Mouse (Mus musculus) hindbrain, embryonic 10.5 days (tissue): ENCODE data around the gene Nme3. TPM values are rescaled to one million over a fixed set of nuclear protein-coding genes. Genes with fewer than 3 reads are reported as not detected.

Source experiments
- DNase-seq: peaks from one replicate; pipeline ENCODE4 v3.0.0-alpha.2; 2017; ENCODE audit warnings: low spot score
- H3K27ac ChIP-seq: fragments of 300-500 bp; sonication (generic); 2 replicates; pipeline ENCODE4 v1.5.1; 2016; ENCODE audit warnings: mild to moderate bottlenecking, moderate library complexity
- H3K27me3 ChIP-seq: fragments of 300-500 bp; sonication (generic); 2 replicates; pipeline ENCODE4 v1.6.1; 2016; ENCODE audit warnings: mild to moderate bottlenecking; ENCODE audit not compliant: poor library complexity, insufficient read depth, severe bottlenecking
- H3K36me3 ChIP-seq: fragments of 300-500 bp; sonication (generic); 2 replicates; pipeline ENCODE4 v1.6.1; 2016; ENCODE audit warnings: mild to moderate bottlenecking, moderate library complexity
- H3K4me1 ChIP-seq: fragments of 300-500 bp; sonication (generic); replicated peaks from 2 replicates; pipeline ENCODE4 v1.6.1; 2016; ENCODE audit warnings: mild to moderate bottlenecking
- H3K4me3 ChIP-seq: fragments of 300-500 bp; sonication (generic); 2 replicates; pipeline ENCODE4 v1.5.1; 2016; ENCODE audit warnings: mild to moderate bottlenecking, moderate library complexity
- H3K9me3 ChIP-seq: fragments of 300-500 bp; sonication (generic); 2 replicates; pipeline ENCODE4 v1.6.1; 2016; ENCODE audit warnings: mild to moderate bottlenecking, moderate library complexity
- WGBS: fragments of 180-500 bp; shearing (Covaris S2); methylation state at CpG from one replicate; pipeline ENCODE4 v1.1.7; 2016; 5-methylcytosine and 5-hydroxymethylcytosine counted together
- polyA plus RNA-seq: library from polyadenylated mRNA; unstranded; fragments of >200 nt; fragmentation: Nextera tagmentation; extraction: Ambion mirVana; gene quantifications from 2 replicates; pipeline ENCODE4 v1.2.1, GENCODE M21; 2016

Nme3 gene
- polyA plus RNA-seq, 1 experiment from 2014 or later: 44.7 TPM

DNA sequence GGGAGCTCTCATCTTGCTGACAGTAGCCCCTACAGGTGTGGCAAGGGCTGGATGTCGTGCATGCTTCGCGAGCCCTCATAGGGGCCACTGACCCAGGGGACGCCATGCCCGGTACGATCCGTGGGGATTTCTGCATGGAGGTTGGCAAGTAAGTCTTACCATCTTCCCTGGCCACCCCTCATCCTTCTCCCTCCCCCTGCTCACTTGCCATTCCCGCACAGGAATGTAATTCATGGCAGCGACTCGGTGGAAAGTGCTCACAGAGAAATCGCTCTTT is 631 bp downstream of the Nme3 start:
- Histone ChIP-seq H3K36me3 (peaks cover 70% of the 10 kb centered on the region), H3K4me3 (peak overlapping the region; percentile 94), H3K27ac (peak overlapping the region; percentile 93), H3K4me1 (peaks cover 52% of the 10 kb centered on the region), H3K9me3 (no peaks in the 10 kb centered on the region), H3K27me3 (no peaks in the 10 kb centered on the region)
- WGBS: 39% methylated on average over 11 of the region's 11 CpGs
- DNase-seq: no peak

- Histone ChIP-seq H3K4me1 (peaks cover 52% of the 10 kb centered on the region), H3K4me3 (peak overlapping the region; percentile 94), H3K27ac (no peak overlapping the region), H3K36me3 (peaks cover 70% of the 10 kb centered on the region), H3K9me3 (no peaks in the 10 kb centered on the region), H3K27me3 (no peaks in the 10 kb centered on the region)
- WGBS: 88% methylated on average over 4 of the region's 4 CpGs
- DNase-seq: no peak
Measured at GRCm38 (mm10) chr17:24897600-24897999, 1.3 kb downstream of the Nme3 start.

- H3K36me3 ChIP-seq: peaks cover 70% of the 10 kb centered on the region
- H3K27ac ChIP-seq: no peak overlapping the region
- H3K4me1 ChIP-seq: peaks cover 50% of the 10 kb centered on the region
- 76% methylated on average over 4 of the region's 4 CpGs for WGBS
- H3K4me3 ChIP-seq: peak overlapping the region; percentile 94
- no peaks in the 10 kb centered on the region for H3K27me3 ChIP-seq
- DNase-seq: no peak
- H3K9me3 ChIP-seq: no peaks in the 10 kb centered on the region
Measured at GRCm38 (mm10) chr17:24898041-24898854, 1.9 kb downstream of the Nme3 start.

DNA sequence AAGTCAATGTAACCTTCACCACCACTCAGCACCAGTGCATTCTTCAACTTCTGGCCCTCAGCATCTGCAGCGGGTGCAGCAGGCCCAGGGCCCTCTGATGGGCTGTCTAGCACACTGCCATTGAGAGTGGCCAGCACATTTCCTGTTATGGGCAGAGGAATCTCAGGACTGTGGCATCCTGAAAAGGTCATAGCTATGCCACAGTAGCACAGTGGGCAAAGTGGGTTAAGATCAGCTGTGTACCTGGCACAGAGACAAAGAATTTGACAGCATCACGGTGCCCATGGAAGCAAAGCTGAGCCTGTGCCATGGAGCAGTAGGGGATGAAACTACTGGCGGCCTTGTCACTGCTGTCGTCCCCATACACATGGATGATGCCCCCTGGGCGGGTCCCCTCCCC is 2.9 kb downstream of the Nme3 start:
- no peak overlapping the region for H3K27ac ChIP-seq
- peaks cover 76% of the 10 kb centered on the region for H3K36me3 ChIP-seq
- 90% methylated on average over 5 of the region's 5 CpGs for WGBS
- H3K9me3 ChIP-seq: no peaks in the 10 kb centered on the region
- peaks cover 41% of the 10 kb centered on the region for H3K4me1 ChIP-seq
- no peak for DNase-seq
- no peaks in the 10 kb centered on the region for H3K27me3 ChIP-seq
- H3K4me3 ChIP-seq: peak overlapping the region; percentile 18; the same call in 1 of the 2 replicates

DNA sequence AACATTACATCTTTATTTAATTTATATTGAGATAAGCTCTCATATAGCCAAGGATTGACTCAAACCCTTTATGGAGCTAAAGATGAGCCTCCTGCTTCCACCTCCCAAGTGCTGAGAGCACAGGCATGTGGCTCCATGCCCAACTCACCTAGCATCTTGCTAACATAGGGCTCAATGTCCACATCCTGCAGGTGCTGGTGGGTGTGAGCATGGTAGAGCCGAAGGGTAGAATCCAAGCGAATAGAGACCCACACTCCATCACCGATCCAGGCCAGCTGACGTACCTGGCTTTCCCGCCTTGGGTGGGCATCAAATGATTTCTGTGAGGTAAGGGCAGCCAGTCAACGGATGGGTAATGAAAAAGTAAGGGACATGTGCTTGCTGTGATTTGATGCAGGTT is 3.7 kb downstream of the Nme3 start:
- Histone ChIP-seq H3K4me1 (peaks cover 35% of the 10 kb centered on the region), H3K27me3 (no peaks in the 10 kb centered on the region), H3K36me3 (peaks cover 84% of the 10 kb centered on the region), H3K27ac (no peak overlapping the region), H3K4me3 (no peak overlapping the region), H3K9me3 (no peaks in the 10 kb centered on the region)
- no peak for DNase-seq
- WGBS: 95% methylated on average over 6 of the region's 6 CpGs

DNA sequence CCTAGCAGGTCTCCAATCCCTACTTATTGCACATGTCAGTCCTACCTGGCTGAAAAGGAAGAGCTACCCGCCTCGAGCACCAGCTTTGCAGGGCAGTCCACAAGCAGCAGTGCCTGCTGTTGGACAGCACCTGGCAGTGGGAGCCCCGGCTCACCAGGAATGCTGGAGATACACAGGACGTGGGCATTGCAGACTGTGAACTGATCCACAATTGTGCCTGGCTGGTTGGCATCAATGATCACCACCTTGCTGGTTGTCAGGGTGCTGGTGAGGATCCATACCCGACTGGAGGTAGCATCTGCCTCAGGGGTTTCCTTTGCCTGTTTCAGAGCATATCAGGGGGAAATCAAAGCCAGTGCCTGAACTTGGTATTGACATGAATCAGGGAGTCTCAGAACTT is 5.8 kb downstream of the Nme3 start:
- Histone ChIP-seq H3K9me3 (no peaks in the 10 kb centered on the region), H3K27ac (no peak overlapping the region), H3K4me1 (peaks cover 15% of the 10 kb centered on the region), H3K36me3 (peaks cover 100% of the 10 kb centered on the region), H3K4me3 (no peak overlapping the region), H3K27me3 (no peaks in the 10 kb centered on the region)
- 91% methylated on average over 5 of the region's 5 CpGs for WGBS
- no peak for DNase-seq

DNA sequence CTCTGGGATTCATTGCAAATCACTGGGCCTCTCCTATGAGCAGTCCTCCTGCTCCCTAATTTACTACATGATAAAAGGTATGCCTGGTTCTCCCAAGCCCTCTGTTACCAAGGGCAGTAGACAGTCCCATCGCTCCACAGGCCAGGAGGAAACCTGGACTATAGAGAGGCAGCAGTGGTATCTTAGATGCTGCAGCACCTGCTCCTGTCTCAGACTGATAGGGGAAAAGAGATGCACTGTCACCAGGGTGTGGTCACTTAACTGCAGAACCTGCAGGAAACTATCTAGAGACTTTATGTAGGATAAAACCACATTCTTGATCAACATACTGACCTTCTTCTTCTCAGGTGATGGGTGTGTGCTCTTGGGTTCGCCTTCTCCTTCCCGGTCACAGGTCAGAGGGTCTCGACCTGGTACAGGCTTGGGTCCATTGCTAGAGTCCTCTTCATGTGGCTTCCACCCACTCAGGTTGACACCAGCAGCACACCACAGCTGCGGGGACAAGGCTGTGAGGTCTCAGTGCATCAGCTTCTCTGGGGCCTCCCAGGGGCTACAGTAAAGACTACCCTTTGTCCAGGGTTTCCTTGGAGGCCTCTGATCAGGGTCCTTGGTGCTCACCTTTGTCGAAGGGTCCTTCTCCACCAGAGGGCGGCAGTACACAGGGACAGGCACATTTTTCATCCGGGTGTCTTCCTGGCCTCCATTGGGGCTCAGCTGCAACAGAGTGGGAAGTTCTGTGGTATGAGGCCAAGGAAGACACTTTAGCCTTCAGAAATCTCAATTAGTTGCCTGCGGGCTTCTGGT is 6.6 kb downstream of the Nme3 start:
- Histone ChIP-seq H3K27ac (peak overlapping the region; percentile 35; the same call in 1 of the 2 replicates), H3K4me1 (peaks cover 8% of the 10 kb centered on the region), H3K36me3 (peaks cover 100% of the 10 kb centered on the region), H3K27me3 (no peaks in the 10 kb centered on the region), H3K9me3 (no peaks in the 10 kb centered on the region), H3K4me3 (no peak overlapping the region)
- WGBS: 68% methylated on average over 9 of the region's 9 CpGs
- DNase-seq: no peak

DNA sequence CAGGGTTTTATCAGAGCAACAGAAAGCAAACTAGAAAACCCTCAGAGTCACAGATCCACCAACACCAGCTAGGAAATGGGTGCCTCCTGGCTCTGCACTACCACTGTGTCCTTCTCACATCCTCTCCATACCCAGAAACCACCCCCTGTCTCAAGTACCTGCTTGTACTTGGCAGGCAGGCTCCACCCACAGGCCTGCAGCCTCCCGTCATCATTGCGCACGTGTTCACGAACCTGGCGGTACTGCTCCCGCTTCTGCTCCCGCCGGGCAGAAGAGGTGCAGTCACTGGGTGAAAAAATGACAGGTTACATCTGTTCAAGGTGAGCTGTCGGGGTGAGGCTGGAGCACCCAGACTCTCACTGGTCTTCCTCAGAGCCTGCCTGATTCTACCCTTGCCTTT is 7.5 kb downstream of the Nme3 start:
- DNase-seq: no peak
- Histone ChIP-seq H3K27me3 (no peaks in the 10 kb centered on the region), H3K4me1 (no peaks in the 10 kb centered on the region), H3K4me3 (no peak overlapping the region), H3K36me3 (peaks cover 100% of the 10 kb centered on the region), H3K9me3 (no peaks in the 10 kb centered on the region), H3K27ac (no peak overlapping the region)
- WGBS: 93% methylated on average over 9 of the region's 9 CpGs

- no peak for DNase-seq
- no peaks in the 10 kb centered on the region for H3K4me1 ChIP-seq
- no peak overlapping the region for H3K4me3 ChIP-seq
- WGBS: 96% methylated on average over 2 of the region's 2 CpGs
- H3K27me3 ChIP-seq: no peaks in the 10 kb centered on the region
- H3K9me3 ChIP-seq: no peaks in the 10 kb centered on the region
- H3K36me3 ChIP-seq: peaks cover 100% of the 10 kb centered on the region
- H3K27ac ChIP-seq: no peak overlapping the region
Measured at GRCm38 (mm10) chr17:24907591-24907990, 11.3 kb downstream of the Nme3 start.

- H3K36me3 ChIP-seq: peaks cover 100% of the 10 kb centered on the region
- no peak for DNase-seq
Measured at GRCm38 (mm10) chr17:24913984-24914383, 17.7 kb downstream of the Nme3 start.

DNA sequence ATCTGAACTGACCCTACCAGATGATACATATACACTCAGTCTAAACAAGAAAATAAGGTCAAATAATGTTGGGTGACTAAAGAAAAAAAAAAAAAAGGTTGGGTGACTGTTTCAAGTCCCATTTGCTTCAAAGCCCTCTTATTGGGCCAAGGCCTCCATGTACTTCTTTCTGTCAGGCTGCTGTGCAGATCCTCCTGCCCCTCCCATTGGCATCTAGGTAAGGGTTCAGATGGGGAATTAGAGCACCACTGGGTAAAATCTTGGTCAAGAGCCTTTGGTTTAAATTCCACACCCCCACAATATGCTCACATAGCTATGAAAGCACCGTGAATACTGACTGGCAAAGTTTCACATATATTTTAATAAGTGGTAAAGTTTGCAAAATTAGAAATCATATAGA is 26.9 kb downstream of the Nme3 start:
- no peak overlapping the region for H3K4me3 ChIP-seq
- DNase-seq: no peak
- no peaks in the 10 kb centered on the region for H3K4me1 ChIP-seq
- H3K27ac ChIP-seq: no peak overlapping the region
- H3K27me3 ChIP-seq: no peaks in the 10 kb centered on the region
- peaks cover 98% of the 10 kb centered on the region for H3K36me3 ChIP-seq
- no peaks in the 10 kb centered on the region for H3K9me3 ChIP-seq
- 93% methylated on average over 1 of the region's 1 CpGs for WGBS

More at GRCm38 (mm10) chr17:24913984-24914383, 17.7 kb downstream of the Nme3 start:
- H3K4me3 ChIP-seq: no peak overlapping the region
- no peaks in the 10 kb centered on the region for H3K4me1 ChIP-seq
- no peaks in the 10 kb centered on the region for H3K27me3 ChIP-seq
- H3K27ac ChIP-seq: no peak overlapping the region
- H3K9me3 ChIP-seq: no peaks in the 10 kb centered on the region

DNA sequence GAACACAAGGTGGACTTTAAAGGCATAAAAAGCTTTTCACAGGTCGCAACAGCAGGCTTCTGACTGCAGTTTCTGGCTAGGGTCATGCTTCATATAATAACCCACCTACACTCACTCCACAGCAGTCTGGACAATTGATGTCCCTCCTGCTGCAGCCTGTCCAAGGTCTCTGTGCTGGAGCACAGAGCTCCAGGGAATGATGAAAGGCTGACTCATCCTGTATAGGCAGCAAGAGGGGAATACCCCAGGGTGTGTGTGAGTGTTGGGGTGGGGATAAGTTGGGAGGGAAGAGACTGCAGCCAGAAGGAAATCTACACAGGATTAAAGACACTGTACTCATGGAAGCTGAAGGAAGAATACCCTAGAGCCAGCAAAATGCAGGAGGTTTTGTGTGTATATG is 33.2 kb downstream of the Nme3 start:
- H3K27me3 ChIP-seq: no peaks in the 10 kb centered on the region
- DNase-seq: no peak
- 94% methylated on average over 1 of the region's 1 CpGs for WGBS

GRCm38 (mm10) chr17:24932431-24932830 is 36.1 kb downstream of the Nme3 start:
- Histone ChIP-seq H3K9me3 (no peaks in the 10 kb centered on the region), H3K27me3 (no peaks in the 10 kb centered on the region), H3K27ac (no peak overlapping the region), H3K36me3 (peaks cover 46% of the 10 kb centered on the region), H3K4me3 (no peak overlapping the region), H3K4me1 (peaks cover 30% of the 10 kb centered on the region)
- 99% methylated on average over 4 of the region's 4 CpGs for WGBS
- no peak for DNase-seq

More for the DNA sequence above, 33.2 kb downstream of the Nme3 start:
- H3K4me3 ChIP-seq: no peak overlapping the region
- H3K4me1 ChIP-seq: peaks cover 12% of the 10 kb centered on the region; the same call in 1 of the 2 replicates
- H3K27ac ChIP-seq: no peak overlapping the region
- no peaks in the 10 kb centered on the region for H3K9me3 ChIP-seq
- H3K36me3 ChIP-seq: peaks cover 76% of the 10 kb centered on the region
